Mouse (Mus musculus) myocyte (in vitro differentiated cells): Measurements from ENCODE around the gene Ncbp1.

Source experiments
- E2F4 ChIP-seq: IDR thresholded peaks from one replicate; pipeline ENCODE4 v1.6.1; 2011; ENCODE audit warnings: mild to moderate bottlenecking, control low read depth, moderate library complexity; ENCODE audit not compliant: insufficient read depth
- POLR2AphosphoS2 ChIP-seq: IDR thresholded peaks from one replicate; pipeline ENCODE4 v1.6.1; 2011; ENCODE audit warnings: low read depth, control low read depth; ENCODE audit not compliant: insufficient read length
- REST ChIP-seq: IDR thresholded peaks from one replicate; pipeline ENCODE4 v1.6.1; 2011; ENCODE audit warnings: mild to moderate bottlenecking, control low read depth, moderate library complexity; ENCODE audit not compliant: insufficient read depth, insufficient read length
- TCF12 ChIP-seq: IDR thresholded peaks from one replicate; pipeline ENCODE4 v1.6.1; 2011; ENCODE audit warnings: mild to moderate bottlenecking, control low read depth; ENCODE audit not compliant: poor library complexity, insufficient read depth, severe bottlenecking

DNA sequence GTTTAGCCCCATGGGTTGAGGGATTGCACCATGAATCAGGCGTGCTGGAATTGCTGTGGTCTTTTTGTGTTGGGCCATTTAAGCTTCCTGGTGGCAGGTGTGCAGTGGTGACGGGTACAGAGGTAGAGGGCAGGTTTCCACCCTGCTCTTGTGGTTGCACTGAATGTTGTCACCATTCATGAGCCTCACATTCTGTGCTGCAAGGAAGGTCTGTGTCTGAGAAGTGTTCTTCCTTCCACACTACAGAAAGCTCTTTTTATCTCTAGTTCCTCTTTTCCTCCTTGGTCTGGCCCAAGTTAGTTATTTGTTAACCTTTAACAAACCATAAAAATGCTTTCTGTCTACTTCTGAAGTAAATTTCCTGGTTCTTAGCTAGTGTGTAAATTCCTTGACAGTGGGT lies 25.6 kb downstream of the Ncbp1 start:
- TF ChIP-seq POLR2AphosphoS2, result no peak
- TF ChIP-seq REST, result no peak
- TF ChIP-seq TCF12, result no peak
- TF ChIP-seq E2F4, result no peak
